Mouse (Mus musculus) heart, embryonic 10.5 days (tissue): ENCODE measurements at regions not wholly inside any gene's neighbourhood (a gene's known extent, or its start where the extent isn't known, plus 50 kb on each side); places are given as distances from the start of the nearest gene placed in this dataset.

ENCODE experiments used
- DNase-seq: peaks from one replicate; pipeline ENCODE4 v3.0.0-alpha.2; 2017; ENCODE audit warnings: low spot score
- H3K27ac ChIP-seq: fragments of 300-500 bp; sonication (generic); 2 replicates; pipeline ENCODE4 v1.5.1; 2016; ENCODE audit warnings: mild to moderate bottlenecking
- H3K27me3 ChIP-seq: fragments of 300-500 bp; sonication (generic); 2 replicates; pipeline ENCODE4 v1.6.1; 2016; ENCODE audit warnings: mild to moderate bottlenecking; ENCODE audit not compliant: poor library complexity, insufficient read depth, severe bottlenecking
- H3K36me3 ChIP-seq: fragments of 300-500 bp; sonication (generic); 2 replicates; pipeline ENCODE4 v1.6.1; 2016; ENCODE audit warnings: mild to moderate bottlenecking, moderate library complexity
- H3K4me1 ChIP-seq: fragments of 300-500 bp; sonication (generic); 2 replicates; pipeline ENCODE4 v1.6.1; 2016; ENCODE audit warnings: mild to moderate bottlenecking
- H3K4me3 ChIP-seq: fragments of 300-500 bp; sonication (generic); 2 replicates; pipeline ENCODE4 v1.5.1; 2016; ENCODE audit warnings: mild to moderate bottlenecking, moderate library complexity
- H3K9me3 ChIP-seq: fragments of 300-500 bp; sonication (generic); 2 replicates; pipeline ENCODE4 v1.6.1; 2016; ENCODE audit warnings: mild to moderate bottlenecking, moderate library complexity
- WGBS: fragments of 180-500 bp; shearing (Covaris S2); methylation state at CpG from one replicate; pipeline ENCODE4 v1.1.7; 2016; 5-methylcytosine and 5-hydroxymethylcytosine counted together

DNA sequence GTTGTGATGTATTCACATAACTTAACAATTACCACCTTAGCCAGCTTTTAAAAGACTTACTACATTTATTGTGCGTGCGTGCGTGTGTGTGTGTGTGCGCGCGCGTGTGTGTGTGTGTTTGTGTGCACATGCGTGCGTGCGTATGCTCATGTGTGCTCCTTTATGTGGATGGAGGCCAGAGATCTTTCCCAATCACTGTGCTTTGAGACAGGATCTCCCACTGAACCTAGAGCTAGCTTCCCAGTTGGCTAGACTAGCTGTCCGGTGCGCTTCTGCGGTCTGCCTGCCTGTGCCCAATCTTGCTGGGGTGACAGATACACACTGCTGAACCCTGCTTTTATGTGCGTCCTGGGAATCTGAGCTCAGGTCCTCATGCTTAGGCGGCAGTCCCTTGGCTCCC is 50.1 kb upstream of the Arhgap29 start:
- peaks cover 43% of the 10 kb centered on the region for H3K4me1 ChIP-seq
- WGBS = 91% methylated on average over 15 of the region's 15 CpGs
- H3K27ac ChIP-seq = 0 out of 2 replicates have a peak overlapping the region, but pooled peaks have one; percentile 47
- no peaks in the 10 kb centered on the region for H3K36me3 ChIP-seq
- no peaks in the 10 kb centered on the region for H3K9me3 ChIP-seq
- no peak overlapping the region for H3K4me3 ChIP-seq
- DNase-seq = no peak
- no peaks in the 10 kb centered on the region for H3K27me3 ChIP-seq

- DNase-seq = no peak
- H3K27me3 ChIP-seq = no peaks in the 10 kb centered on the region
- no peak overlapping the region for H3K4me3 ChIP-seq
- no peak overlapping the region for H3K27ac ChIP-seq
- no peaks in the 10 kb centered on the region for H3K36me3 ChIP-seq
- H3K4me1 ChIP-seq = peaks cover 31% of the 10 kb centered on the region
- WGBS = 62% methylated on average over 8 of the region's 8 CpGs
- H3K9me3 ChIP-seq = no peaks in the 10 kb centered on the region
These were observed 51.9 kb upstream of the Arhgap29 start for GRCm38 (mm10) chr3:121900429-121900844.

DNA sequence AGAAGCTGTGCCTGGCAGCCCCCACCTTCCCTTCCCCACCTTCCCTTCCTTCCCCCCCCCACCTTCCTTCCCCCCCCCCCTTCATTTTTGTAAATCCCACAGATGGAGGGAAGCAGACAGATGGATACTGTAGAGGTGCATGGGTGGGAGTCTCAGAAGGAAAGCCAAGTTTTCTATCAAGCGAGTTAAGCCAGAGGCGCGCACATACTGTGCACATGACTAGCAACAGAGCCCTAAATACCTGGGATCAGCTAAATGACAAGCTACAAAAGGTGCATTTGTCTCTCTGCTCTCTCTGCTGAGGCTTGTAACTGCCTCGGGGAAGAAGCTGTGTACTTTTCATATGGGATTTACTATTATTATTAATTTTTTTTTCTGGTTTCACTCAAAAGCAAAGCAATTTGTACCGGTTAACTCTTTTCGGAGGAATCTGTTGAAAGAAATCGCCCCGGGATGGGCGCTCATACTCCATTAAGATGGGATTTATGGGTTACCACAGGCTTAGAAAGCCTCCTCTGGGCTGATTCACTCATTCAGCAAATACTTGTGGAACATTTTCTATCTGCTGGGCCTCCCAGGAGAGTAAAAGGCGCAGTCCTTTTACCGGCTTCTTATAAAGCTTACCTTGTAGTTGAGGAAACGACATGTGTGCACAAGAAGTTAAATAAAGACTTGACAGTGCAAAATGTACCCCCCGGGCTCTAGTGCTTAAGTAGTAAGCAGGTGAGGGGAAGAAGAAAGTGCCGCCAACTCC is 54.3 kb upstream of the Arhgap29 start:
- WGBS = 87% methylated on average over 14 of the region's 14 CpGs
- Histone ChIP-seq H3K36me3 (no peaks in the 10 kb centered on the region), H3K4me1 (peaks cover 21% of the 10 kb centered on the region), H3K4me3 (no peak overlapping the region), H3K27ac (no peak overlapping the region), H3K27me3 (no peaks in the 10 kb centered on the region), H3K9me3 (no peaks in the 10 kb centered on the region)
- no peak for DNase-seq

GRCm38 (mm10) chr3:121893606-121894005 is 58.7 kb upstream of the Arhgap29 start:
- no peak for DNase-seq
- Histone ChIP-seq H3K27me3 (no peaks in the 10 kb centered on the region), H3K9me3 (no peaks in the 10 kb centered on the region), H3K36me3 (no peaks in the 10 kb centered on the region), H3K27ac (no peak overlapping the region), H3K4me3 (no peak overlapping the region), H3K4me1 (peaks cover 43% of the 10 kb centered on the region)
- 73% methylated on average over 7 of the region's 7 CpGs for WGBS

DNA sequence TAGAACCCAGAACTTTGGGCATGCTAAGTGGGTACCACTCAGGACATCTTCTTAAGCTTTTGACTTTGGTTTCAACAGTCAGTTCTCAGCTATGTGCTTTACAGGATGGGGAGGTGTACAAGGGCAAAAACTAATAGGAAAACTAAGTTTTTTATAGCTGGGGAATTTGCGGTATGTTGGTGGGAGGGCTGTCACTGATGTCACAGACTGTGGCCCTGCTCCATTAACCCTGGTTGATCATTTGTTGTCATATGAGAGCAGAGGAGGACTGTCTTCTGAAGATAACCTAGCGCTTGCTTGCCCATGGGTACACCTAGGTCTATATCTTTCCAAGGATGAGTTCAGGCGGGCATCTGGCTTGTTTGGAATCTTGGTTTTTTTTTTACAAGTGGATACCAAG is 59.7 kb upstream of the Arhgap29 start:
- Histone ChIP-seq H3K4me1 (peaks cover 48% of the 10 kb centered on the region), H3K4me3 (no peak overlapping the region), H3K36me3 (no peaks in the 10 kb centered on the region), H3K27ac (peak overlapping the region; percentile 87; the same call in 1 of the 2 replicates), H3K9me3 (no peaks in the 10 kb centered on the region), H3K27me3 (no peaks in the 10 kb centered on the region)
- WGBS = 81% methylated on average over 3 of the region's 3 CpGs
- no peak for DNase-seq

DNA sequence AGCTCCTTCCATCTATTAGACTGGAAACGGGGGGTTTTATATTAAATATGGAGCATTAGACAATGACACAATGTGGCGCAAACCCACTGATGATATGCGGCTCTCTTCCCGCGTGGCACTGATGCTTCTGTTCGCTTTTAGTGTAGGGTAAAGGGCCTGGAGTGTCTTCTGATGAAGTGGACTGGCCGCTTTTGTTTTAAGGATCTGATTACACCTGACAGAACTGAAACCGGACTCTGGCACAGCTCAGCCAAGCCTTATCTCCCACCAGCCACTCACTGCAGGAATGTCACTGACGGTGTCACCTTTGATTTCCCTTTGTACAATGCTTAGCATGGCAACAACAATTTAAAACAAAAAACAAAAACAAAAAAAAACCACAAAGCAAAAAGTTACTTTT is 61.0 kb upstream of the Arhgap29 start:
- H3K27ac ChIP-seq = peak overlapping the region; percentile 87
- no peaks in the 10 kb centered on the region for H3K36me3 ChIP-seq
- H3K27me3 ChIP-seq = no peaks in the 10 kb centered on the region
- 8% methylated on average over 9 of the region's 9 CpGs for WGBS
- DNase-seq = peak; percentile 89
- peaks cover 52% of the 10 kb centered on the region for H3K4me1 ChIP-seq
- H3K4me3 ChIP-seq = peak overlapping the region; percentile 48
- no peaks in the 10 kb centered on the region for H3K9me3 ChIP-seq

DNA sequence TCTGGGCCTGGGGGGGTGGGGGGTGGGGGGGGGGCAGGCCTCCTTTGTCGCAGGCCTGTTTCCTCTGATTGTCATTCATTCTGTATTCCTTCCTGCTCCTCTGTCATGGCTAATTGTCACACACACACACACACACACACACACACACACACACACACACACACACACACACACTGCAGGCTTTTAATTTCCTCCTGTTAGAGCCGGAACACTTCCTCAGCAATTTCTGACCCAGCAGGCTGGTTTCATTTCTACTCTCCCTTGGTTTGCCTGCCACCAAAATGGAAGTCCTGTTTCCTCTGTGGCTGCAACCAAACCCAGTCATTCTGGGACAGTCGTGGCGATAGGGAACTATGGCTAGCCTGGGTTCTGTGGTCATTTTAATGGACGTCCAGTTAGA is 61.8 kb upstream of the Arhgap29 start:
- H3K27ac ChIP-seq = peak overlapping the region; percentile 87
- peak overlapping the region; percentile 48 for H3K4me3 ChIP-seq
- no peaks in the 10 kb centered on the region for H3K36me3 ChIP-seq
- WGBS = 25% methylated on average over 5 of the region's 5 CpGs
- H3K9me3 ChIP-seq = no peaks in the 10 kb centered on the region
- DNase-seq = no peak
- H3K4me1 ChIP-seq = peaks cover 59% of the 10 kb centered on the region
- no peaks in the 10 kb centered on the region for H3K27me3 ChIP-seq

GRCm38 (mm10) chr3:121886870-121887605 is 65.3 kb upstream of the Arhgap29 start:
- Histone ChIP-seq H3K4me1 (peaks cover 60% of the 10 kb centered on the region), H3K27ac (peak overlapping the region; percentile 62), H3K9me3 (no peaks in the 10 kb centered on the region), H3K36me3 (no peaks in the 10 kb centered on the region), H3K27me3 (0 out of 2 replicates have a peak, but pooled peaks cover under 1% of the 10 kb centered on the region), H3K4me3 (peak overlapping the region; percentile 27; the same call in 1 of the 2 replicates)
- DNase-seq = no peak
- 18% methylated on average over 15 of the region's 15 CpGs for WGBS

DNA sequence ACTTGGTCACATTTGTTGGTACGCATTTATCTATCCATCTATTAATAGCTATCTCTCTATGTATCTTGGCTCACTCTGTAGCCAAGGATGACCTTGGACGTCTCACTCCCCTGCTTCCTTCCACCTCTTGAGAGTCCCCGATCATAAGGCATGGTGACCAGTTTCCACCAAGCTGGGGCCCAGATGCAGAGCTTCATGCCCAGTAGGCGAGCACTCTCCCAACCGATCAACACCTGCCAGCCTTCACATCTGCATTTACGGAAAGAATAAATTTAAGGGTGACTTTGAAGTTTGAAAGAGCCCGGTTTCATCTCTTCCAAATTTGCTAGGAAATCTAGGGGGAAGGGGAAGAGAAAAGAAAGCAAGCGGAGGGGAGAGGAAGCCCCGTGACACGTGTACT is 66.0 kb upstream of the Arhgap29 start:
- WGBS = 35% methylated on average over 10 of the region's 10 CpGs
- Histone ChIP-seq H3K27me3 (0 out of 2 replicates have a peak, but pooled peaks cover 6% of the 10 kb centered on the region), H3K9me3 (no peaks in the 10 kb centered on the region), H3K4me3 (no peak overlapping the region), H3K36me3 (no peaks in the 10 kb centered on the region), H3K27ac (peak overlapping the region; percentile 54), H3K4me1 (peaks cover 53% of the 10 kb centered on the region)
- DNase-seq = no peak

DNA sequence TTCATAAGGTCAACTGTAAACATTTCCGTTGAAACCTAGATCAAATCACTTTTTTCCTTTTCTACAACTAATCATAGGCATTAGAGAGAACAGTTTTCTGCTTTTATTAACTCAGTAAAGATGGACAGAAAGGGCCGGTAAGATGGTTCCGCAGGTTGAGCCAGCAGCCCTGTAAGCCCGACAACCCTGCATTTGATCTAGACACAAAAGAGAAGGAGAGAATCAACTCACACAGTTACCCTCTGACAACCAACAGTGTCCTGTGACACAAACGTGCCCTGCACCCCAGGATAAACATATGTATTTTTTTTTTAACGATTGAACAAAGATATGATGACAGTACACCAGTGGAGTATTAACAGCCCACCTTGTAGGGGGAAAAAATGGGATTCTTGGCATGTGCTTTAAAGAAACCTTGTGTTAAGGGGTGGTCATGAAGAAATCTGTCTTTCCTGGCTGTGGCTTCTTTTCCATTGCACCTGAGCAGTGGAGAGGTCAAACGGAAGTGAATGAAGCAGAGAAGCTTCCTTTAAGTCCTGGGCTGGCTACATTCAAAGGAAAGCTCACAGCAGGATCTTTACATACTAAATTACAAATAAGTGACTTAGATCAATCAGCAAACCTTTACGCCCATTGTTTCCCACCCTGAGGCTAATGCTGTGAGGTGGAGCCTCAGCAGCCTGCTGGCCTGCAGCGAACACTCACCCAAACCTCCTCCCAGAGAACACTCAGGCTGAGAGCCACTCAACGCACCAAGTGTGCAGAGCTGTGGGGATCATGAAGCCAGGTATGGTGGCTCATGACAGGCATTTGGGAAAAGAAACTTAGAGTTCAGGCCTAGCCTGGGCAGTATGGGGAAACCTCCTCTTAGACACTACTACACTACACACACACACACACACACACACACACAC is 66.8 kb upstream of the Arhgap29 start:
- DNase-seq = no peak
- peaks cover 45% of the 10 kb centered on the region for H3K4me1 ChIP-seq
- H3K9me3 ChIP-seq = no peaks in the 10 kb centered on the region
- 20% methylated on average over 10 of the region's 10 CpGs for WGBS
- peak overlapping the region; percentile 54 for H3K27ac ChIP-seq
- H3K27me3 ChIP-seq = 0 out of 2 replicates have a peak, but pooled peaks cover 6% of the 10 kb centered on the region
- H3K4me3 ChIP-seq = no peak overlapping the region
- H3K36me3 ChIP-seq = no peaks in the 10 kb centered on the region

- Histone ChIP-seq H3K4me3 (no peak overlapping the region), H3K4me1 (peaks cover 41% of the 10 kb centered on the region), H3K27me3 (0 out of 2 replicates have a peak, but pooled peaks cover 6% of the 10 kb centered on the region), H3K9me3 (no peaks in the 10 kb centered on the region), H3K36me3 (no peaks in the 10 kb centered on the region), H3K27ac (no peak overlapping the region; the same call in 1 of the 2 replicates)
- 20% methylated on average over 18 of the region's 18 CpGs for WGBS
- DNase-seq = peak; percentile 83
These were observed 67.8 kb upstream of the Arhgap29 start for GRCm38 (mm10) chr3:121884328-121885248.

DNA sequence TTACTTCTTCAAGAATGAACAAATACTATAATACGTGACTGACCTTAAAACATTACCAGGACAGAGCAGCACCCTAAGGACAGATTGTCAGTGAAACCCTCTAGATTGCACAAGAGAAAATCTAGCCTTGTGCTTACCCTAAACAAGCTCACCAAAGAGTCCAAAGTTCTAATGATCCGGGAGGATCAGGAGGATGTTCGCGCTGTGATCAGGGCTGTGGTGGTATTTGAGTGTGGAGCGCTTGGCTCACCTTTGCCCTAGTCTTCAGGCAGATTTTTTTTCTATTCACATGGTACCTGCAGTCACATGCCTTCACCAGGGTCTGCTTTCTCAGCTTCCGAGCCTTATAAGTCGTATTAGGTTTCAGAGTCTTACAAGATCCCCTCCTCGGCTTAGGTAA is 65.3 kb upstream of the Abcd3 start:
- no peak for DNase-seq
- H3K9me3 ChIP-seq = no peaks in the 10 kb centered on the region
- 81% methylated on average over 8 of the region's 8 CpGs for WGBS

More for the DNA sequence above, 65.3 kb upstream of the Abcd3 start:
- 0 out of 2 replicates have a peak, but pooled peaks cover 6% of the 10 kb centered on the region for H3K27me3 ChIP-seq
- H3K27ac ChIP-seq = no peak overlapping the region
- H3K36me3 ChIP-seq = no peaks in the 10 kb centered on the region
- peaks cover 3% of the 10 kb centered on the region; the same call in 1 of the 2 replicates for H3K4me1 ChIP-seq
- no peak overlapping the region for H3K4me3 ChIP-seq
